Mouse (Mus musculus): ENCODE results near the gene Tmem9.

The Tmem9 gene

DNA sequence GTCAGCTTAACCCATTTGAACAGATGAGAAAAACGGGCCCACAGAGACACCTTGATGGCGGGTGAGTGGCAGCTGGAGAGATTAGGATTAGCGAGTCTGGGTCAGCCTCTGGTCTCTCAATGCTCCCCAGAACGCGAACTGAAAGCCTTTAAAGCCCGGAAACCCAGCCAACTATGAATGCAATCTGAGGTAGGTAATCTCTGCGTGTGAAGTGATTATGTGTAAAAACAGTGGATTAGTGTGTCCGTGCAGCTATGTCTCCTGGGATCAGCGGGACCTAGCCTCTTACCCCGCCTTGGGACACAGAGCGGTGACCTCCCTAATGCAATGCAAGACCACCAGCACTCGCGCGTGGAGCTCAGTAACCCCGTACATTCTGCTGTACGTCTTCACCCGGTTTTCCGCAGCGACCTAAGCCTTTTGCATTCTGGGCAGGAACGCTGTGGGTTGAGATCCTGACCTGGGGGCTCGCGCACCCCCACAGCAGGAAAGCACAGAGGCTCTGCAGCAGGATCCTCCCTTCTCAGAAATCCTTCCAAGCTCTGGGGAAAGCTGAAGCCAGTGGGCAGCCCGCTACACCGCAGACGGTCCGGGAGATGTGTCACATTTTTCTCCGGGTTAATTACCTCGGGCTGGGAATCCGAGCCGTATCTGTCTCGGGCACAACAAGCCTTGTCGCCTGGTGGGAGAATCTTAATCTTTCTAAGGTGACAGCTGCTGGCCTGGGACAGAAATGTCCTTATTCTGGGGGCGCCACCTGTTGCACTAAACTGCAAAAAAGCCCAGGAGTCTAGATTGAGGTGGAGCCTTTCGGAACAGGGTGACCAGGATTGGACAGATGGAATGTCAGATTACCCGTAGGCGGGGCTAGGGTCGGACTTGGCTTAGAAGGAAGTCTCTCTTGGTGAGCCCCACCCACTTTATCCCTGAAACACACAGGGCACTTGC is at the start of gene Tmem9:
Gene Tmem9, plus strand, starts transcription at position 940 of the 948 bp plus-strand sequence.
- peak; percentile 91 for DNase-seq (ENCODE audit: extremely low read depth, low read depth)

DNA sequence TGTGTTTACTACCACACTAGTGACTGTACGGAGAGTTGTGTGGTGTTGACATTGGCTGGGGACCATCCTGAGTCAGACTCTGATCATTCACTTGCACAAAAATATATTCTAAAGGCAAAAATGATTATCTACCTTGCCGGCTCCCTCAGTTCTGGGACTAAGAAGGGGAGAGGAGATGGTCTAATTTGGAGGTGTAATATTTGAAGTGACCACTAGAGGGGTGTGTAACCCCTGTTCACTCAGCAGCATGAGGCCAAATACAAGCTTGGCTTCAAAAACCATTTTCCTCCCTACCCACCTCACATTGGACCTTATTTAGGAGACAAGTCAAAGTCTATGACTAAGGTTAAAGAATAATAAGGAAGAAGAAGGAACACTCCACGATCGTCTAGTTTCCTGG is 49.5 kb upstream of the Tmem9 start:
- DNase-seq (ENCODE audit: extremely low read depth, low read depth), result peak; percentile 34

DNA sequence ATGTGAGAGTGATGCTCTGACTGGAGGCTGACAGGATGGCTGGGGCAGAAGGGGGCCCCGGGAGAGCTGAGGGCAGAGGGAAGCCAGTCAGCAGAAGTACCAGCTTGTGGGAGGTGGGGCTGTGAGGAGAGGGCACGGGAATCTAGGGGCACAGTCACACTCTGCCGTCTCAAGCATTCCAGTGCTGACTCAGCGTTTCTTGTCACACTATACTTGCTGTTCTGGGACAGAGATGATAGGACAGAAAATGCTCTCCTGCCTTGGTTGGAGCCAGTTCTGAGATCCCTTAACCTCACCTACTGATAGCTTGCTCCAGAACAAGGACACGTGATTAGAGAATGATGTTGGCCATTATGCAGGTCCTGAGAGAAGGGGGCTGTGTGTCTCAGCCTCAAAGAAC is 44.8 kb upstream of the Tmem9 start:
- no peak for DNase-seq (ENCODE audit: extremely low read depth, low read depth)

DNA sequence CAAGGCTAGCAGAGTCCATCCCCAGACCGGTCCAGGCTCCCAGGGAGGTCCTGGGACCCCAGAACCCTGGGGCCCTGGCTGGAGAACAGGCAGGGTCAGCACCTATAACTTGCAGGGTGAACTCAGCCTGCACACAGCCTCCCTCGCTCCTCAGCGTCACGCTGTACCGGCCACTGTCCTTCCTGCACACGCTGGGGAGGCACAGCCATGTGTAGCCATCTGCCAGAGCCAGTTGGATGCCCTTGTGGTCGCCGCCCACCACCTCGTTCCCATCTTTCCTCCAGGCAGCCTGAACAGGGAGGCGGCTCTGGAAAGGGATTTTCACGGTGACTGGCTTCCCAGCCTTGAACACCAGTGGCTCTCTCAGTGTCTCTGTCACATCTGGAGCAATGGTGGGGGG is 43.4 kb upstream of the Tmem9 start:
- no peak for DNase-seq (ENCODE audit: extremely low read depth, low read depth)

DNA sequence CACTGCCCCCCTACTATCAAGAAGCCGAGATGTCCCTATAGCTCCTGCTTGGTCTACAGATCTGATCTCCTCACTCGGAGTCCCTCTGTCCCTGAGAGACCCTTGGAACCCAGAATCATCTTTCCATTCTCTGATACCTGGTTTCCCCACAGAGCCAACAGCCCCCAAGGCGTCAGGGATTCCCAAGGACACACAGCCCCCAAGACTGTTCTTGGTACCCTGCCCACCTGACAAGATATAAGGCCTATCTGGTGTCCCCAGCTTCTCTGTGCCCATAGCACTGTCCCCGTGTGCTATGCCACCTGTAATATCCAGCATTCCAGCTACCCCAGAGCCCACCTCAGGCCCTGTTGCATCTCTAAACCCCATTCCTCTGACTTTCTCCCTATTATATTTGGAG is 40.2 kb upstream of the Tmem9 start:
- no peak for DNase-seq (ENCODE audit: extremely low read depth, low read depth)

DNA sequence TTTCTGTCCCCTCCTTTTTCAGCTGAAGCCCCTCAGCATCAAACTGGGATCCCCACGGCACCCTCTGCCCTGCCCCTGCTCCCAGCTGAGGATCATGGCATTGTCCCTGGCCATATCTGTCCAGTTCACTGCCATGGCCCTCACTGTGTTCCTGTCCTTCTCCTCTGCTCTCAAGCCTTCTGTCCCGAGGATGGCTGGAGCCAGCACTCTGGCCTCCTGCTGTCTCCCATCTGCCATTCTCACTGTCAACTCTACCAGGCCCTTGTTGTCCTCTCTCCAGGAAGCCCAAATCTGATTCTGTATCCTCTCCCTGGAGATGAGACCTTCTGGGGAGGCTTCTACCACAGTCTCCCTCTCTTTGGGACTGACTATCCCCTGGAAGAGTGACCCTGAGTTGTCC is 37.5 kb upstream of the Tmem9 start:
- DNase-seq (ENCODE audit: extremely low read depth, low read depth), result no peak

DNA sequence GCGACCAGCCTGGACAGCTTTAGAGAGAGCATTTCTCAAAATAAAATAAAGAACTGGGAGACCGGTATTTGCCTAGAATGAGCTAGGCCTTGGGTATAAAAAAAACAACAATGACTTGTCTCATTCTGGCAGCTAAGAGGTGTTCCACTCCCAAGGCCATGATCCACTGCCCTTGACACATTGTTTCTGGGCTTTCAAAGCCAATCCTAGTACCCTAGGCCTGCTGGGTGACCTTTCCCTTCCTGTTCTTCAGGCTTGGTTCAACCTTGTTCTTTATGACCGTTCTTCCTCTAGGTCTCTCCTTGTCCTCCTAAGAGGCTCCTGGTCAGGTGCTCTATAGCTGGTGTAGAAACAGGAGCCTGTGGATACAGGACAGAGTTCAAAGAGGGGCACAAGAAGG is 35.4 kb upstream of the Tmem9 start:
- DNase-seq (ENCODE audit: extremely low read depth, low read depth), result no peak

DNA sequence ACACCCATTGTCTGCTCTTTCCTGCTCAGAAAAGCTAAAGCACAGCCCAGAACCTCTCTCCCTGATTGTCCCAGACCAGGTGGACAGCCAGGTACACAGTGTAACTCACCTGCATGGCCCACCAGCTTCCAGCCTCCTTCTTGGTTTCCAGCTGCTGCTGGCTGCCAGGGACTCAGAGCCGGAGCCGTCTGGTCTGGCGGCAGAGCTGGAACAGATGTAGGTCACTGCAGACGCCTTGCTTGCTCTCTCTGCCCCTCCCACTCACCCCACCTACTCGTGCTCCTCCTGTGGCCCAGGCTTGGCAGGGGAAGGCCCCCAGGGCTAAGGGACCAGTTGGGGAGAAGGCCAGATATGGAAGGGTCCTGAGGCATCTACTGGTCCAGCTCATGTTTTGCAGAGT is 23.8 kb upstream of the Tmem9 start:
- DNase-seq (ENCODE audit: extremely low read depth, low read depth), result no peak

DNA sequence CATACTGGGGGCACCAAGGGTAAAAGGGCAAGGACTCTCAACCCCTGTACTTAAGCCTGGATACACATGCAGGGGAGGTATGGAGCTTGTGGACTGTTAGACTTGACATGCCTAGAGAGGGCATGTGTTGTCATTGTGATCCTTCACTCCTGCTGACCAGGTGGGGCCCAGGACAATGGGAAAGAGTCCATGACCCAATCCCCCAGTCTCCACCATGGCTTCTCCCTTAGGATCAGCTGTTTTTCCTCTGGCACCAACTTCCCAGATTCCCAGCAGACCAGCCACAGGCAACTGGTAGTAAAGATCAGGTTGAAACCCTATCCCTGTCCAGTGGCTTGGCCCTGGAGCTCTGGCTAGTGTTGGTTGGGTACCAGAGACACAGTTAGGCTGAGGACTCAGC is 18.1 kb upstream of the Tmem9 start:
- no peak for DNase-seq (ENCODE audit: extremely low read depth, low read depth)

DNA sequence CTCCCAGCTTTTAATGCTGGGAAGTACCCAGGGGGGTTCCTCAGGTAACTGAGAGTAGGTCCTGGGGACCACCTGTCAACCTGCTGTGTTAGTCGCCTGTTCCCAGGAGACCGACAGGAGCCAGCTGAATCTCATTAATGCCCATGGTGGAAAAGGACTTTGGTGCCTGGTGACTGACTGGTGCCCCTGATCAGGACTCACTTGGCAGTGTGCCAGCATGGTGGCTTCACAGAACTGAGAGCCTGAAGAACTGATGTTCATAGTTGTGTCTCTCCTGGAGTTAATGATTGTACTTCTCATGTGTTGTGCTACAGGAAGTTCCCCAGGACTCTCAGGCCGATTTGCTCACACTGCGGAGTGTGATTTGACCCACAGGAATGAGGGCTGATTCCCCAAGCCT is 14.5 kb upstream of the Tmem9 start:
- no peak for DNase-seq (ENCODE audit: extremely low read depth, low read depth)

DNA sequence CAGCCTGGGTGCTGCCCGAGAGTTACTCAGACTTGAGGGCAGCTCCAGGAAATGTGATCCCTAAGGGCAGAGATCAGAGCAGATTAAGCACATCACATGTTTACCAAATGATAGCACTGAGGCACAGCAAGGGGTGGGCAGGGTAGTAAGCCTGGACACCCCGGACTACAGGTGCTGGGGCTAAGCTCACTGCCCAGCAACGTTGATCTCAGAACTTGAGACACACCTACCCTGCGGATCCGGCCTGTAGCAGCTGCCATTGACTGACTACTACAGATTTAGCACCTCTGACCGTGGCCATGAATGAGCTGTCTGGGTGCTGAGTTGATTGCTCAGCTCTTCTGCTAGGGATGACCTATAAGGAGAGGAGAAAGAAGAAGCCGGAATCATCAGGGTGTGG is 10.4 kb upstream of the Tmem9 start:
- no peak for DNase-seq (ENCODE audit: extremely low read depth, low read depth)

DNA sequence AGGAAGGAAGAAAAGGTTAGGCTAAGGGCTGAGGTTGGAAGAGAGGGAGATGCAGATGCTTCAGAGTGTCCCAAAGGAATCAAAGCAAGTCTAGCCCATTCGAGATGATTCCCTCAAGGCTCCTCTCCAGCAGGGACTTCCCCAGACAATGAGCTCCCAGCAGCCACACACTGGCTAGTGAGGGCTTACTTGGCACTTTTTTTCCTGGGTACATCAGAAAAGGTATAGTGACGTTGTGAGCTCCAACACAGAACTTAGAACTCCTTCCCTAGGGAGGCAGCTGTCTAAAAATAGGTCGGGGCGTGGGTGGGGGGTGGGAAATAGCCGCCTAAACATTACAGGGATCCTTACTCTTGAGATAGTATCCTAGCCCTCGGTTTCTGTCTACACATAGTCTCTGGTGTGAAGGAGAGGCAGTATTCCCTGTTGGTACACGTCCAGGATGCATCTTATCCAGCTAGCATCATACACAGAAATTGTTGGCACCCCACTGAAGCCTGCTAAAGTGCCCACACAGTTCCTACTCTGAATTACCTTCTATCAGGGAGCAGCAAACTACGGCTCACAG is 8.1 kb upstream of the Tmem9 start:
- no peak for DNase-seq (ENCODE audit: extremely low read depth, low read depth)

DNA sequence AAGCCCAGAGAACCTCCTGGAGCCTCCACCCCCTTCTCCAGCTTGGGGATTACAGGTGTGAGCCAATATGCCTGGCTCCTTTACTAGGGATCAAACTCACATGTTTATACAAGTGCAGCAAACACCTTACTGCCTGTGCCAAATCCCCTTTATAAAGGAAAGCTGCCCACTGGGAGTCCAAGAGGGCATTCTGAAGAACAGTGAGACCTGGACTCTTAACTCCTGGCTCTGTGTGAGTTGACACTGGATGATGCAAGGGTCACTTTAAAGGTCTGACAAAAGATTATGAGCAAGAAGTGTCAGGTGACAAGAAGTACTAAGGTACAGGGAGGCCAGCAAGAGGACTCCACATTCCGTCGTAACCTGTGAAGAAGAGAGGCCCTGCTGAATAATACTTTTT is 6.5 kb upstream of the Tmem9 start:
- DNase-seq (ENCODE audit: extremely low read depth, low read depth), result no peak

DNA sequence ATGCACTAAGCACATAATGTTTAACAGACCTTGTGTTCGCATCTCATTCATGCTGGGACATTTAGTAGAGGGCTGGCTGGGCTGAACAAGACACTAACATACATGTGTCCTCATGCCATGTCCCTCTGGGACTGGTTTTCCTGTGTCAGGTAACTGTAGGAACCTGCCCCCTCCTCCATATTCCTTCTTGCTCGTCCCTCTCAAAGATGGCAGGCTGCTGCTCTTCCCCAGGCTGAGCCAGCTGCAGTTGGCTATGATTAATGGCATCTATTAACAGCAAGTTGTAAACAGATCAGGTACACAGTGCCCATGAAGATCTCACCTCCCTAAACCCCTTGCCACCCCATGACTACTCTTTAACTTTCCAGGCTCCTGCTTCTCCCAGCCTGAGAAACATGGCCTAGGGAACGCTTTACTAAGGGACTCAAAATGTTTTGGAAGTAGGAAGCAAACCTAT is 1.6 kb upstream of the Tmem9 start, which contains the start of gene Igfn1:
Gene Igfn1, minus strand, starts transcription at position 51 of the 457 bp plus-strand sequence.
- DNase-seq (ENCODE audit: extremely low read depth, low read depth), result no peak

DNA sequence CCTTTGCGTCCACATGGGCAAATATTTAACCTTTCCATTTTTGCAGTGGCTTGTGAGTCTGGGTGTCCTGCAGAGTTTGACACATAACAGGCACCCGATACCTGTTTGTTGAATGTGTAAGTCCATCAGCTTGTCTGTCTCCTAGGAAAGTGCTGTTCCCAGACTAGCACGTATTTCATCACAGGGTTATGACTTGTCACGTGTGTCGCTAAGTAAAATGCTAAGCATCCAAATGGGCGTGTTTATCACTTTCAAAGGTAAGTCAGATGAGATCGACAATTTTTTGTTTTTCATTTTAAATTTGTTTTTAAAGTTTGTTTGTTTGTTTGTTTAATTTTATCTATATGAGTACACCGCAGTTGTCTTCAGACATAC is 196 bp downstream of the Tmem9 start:
- no peak for DNase-seq (ENCODE audit: extremely low read depth, low read depth)

DNA sequence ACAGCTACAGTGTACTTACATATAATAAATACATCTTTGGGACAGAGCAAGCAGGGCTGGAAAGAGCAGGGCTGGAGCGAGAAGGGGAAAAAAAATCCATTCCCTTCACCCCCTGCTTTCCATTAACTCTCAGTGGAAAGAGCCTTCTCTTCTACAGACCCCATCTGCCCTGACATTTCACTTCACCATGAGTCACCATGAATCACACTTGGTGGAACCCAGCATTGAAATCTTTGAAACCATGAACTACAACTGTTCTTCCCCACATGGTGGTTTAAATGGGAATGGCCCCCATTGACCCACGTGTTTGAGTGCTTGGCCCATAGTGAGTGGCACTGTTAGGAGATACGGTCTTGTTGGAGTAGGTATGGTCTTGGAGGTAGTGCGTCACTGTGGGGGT is 2.3 kb downstream of the Tmem9 start:
- no peak for DNase-seq (ENCODE audit: extremely low read depth, low read depth)

DNA sequence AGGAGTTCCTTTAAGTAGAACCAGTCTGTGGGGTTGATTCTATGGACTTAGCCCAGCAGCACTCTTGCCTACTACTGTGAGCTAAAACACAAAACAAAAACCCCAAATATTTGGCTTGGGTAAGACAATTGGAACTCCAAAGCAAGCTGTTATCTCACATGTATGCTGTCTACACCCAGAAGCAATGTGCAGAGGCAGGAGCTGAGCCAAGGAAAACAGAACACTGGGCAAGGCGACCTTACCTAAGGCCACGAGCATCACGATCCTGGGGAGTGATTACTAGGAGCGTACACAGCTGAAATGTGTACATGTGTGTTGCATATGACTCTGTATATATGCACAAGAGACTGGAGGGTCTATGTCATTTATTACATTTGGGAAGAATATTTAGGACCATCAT is 5.6 kb downstream of the Tmem9 start:
- no peak for DNase-seq (ENCODE audit: extremely low read depth, low read depth)

DNA sequence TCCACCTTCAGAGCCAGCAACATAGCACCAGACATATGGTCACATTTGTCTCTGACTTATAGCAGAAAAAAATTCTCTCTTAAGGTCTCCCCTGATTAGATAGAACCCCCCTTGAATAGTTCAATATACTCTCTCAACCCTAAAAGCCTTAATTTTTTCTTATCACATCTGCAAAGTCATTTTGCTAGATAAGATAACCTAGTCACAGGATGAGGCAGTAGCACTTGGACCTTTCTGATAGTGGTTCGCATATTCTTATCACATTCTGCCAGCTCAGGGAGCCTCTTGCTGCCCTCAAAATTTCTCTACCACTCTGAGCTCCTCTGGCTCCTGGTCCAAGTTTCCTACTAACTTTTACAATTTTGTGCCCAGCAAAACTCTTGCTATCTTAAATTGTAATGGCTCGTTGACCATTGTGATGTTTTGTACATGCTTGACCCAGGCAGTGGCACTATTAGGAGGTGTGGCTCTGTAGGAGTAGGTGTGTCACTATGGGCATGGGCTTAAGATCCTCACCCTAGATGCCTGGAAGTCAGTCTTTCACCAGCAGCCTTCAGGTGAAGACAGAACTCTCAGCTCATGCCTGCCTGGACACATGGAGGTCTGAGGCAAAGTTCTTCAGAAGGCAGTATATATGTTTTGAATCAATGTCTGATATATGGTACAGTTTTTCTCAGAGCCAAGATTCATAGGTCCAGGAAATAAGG is 7.0 kb downstream of the Tmem9 start:
- DNase-seq (ENCODE audit: extremely low read depth, low read depth), result no peak

DNA sequence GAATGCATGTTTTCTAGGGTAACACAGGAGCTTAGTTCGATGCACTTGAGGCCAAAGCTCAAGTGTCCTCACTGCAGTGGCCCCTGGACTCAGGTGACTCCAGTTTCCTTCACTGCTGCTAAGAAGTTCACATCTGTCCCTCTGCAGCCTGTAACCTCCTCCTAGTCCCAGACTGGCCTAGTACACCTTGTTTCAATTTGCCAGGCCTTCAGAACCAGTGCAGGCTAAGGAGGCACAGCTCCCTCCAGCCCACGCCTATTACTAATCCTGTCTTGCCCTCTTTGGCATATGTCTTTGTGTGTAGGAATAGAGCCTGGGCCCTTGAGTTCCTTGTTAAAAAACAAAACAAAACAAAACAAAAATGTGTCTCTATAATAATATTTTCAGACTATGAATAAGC is 9.4 kb downstream of the Tmem9 start:
- no peak for DNase-seq (ENCODE audit: extremely low read depth, low read depth)

DNA sequence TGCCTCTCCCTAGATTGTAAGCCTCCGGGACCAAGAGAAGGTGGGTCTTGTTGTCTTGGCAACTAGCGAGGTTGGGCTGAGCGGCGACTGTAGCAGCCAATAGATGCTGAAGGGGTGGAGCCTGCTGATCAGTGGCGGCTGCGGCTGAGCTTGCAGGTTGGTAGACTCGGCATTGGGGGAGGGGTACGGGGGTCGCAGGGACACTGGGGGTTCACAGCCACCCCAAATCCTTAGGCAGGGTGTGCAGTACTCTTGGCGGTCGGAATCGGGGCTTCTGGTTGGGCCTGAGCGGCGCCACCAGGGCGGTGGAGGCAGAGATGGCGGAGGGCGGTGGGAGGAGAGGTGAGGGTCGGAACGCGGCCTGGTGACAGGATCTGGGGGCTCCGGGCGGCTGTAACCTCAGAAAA is 10.0 kb downstream of the Tmem9 start:
- DNase-seq (ENCODE audit: extremely low read depth, low read depth), result peak; percentile 81

DNA sequence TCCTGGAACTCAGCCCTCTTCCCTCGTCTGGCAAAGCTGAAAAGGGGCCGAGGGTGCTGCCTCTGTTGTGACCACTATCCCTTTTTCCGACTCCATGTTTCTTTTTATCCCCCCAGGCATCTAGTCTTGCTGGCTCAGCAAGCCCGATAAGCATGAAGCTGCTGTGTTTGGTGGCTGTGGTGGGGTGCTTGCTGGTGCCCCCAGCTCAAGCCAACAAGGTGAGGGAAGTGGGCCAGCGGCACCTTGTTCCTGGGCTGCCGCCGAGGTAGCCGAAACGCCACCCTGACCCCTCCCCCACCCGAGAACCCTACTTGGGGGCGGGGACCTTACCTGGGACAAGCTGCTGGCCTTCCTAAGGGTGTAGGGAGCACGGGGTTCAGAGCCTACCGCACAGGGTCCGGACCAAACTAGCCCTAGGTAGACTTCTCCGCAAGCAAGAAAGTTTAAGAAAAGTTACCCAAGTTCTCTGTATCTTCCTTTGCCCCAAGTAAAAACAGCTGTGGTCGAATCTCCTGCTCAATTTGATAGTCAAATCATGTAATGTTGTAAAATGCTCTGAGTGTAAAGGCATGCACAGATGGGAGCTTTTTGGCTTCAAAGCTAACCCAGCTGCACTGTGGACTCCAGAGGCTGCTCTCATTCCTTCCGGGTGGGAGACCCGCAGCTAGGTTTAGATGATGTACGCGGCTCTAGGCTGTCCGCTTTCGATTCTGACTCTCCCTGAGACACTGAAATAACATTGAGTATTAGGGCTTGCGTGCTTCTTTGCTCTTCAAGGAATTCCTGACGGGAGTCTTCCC is 10.6 kb downstream of the Tmem9 start:
- DNase-seq (ENCODE audit: extremely low read depth, low read depth), result no peak
